In the genomic region with DNA sequence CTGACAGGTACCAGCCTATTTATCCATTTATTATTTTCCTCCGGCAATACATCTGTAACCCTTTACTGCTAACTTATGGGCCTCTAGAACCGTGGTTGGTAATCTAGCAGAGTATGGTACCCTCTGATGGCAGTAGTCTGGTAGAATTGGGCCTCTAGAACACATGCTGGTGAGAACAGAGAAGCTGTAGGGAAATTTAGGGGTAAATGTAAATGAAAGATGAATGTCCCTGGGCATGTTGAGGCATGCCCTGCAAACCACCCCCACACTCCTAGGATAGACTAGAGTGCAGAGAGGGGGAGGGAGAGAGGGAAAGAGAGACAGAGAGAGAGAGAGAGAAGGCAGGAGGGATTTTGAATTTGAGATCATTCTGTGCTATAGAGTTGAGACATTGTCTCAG, we compare ENCODE assay signal across 11 mouse cellular contexts. TPM values are rescaled to one million over a fixed set of nuclear protein-coding genes. Genes with fewer than 3 reads are reported as not detected.
A peak's percentile ranks its signal among the peaks of the same experiment; 100 is the strongest.
DNase-seq lines count a peak whose midpoint lies in the region; ATAC-seq and TF ChIP-seq lines count a peak whose summit lies in the region.
"Had no signal": no experiment of that assay in that cellular context is flagged by ENCODE, and none has a peak within 500 bp of the region (broad histone marks: within the 10 kb centered on the region; RNA-seq: fewer than 3 reads in every experiment).

No protein-coding gene starts in this region.

- WGBS in liver, embryonic 11.5 days = 52% methylated on average over 2 of the region's 2 CpGs
- 23% methylated on average over 2 of the region's 2 CpGs for WGBS in embryonic facial prominence, embryonic 13.5 days
- 52% methylated on average over 2 of the region's 2 CpGs for WGBS in limb, embryonic 10.5 days
- WGBS in neural tube, embryonic 14.5 days = 49% methylated on average over 2 of the region's 2 CpGs
- 59% methylated on average over 2 of the region's 2 CpGs for WGBS in cerebellum, adult 2 months

- no peak for TF ChIP-seq CTCF in cerebellum, adult 2 months (IDR thresholded peaks at IDR 0.05; ENCODE audit: borderline replicate concordance, insufficient read depth, low read depth, low read length)

- no peak for DNase-seq in liver, embryonic 11.5 days (ENCODE audit: low spot score)
- DNase-seq in liver = no peak
- DNase-seq in limb, embryonic 10.5 days (ENCODE audit: low spot score) = no peak
- DNase-seq in gastrocnemius, adult 8-10 months (ENCODE audit: low spot score in 2 of 2) = no peak
- DNase-seq in cerebellum, adult 2 months = no peak
- no peak for DNase-seq in frontal cortex, postnatal 25 days (ENCODE audit: low spot score in 2 of 2)
- DNase-seq: adrenal gland, postnatal 14 days; gastrocnemius, adult 2 months had no signal

- no peak for ATAC-seq in liver, embryonic 11.5 days (replicated peaks; ENCODE audit: low FRiP score)
- no peak for ATAC-seq in embryonic facial prominence, embryonic 13.5 days (ENCODE audit: insufficient number of reproducible peaks, insufficient read depth, low FRiP score, low TSS enrichment, low read depth)
- no peak for ATAC-seq in neural tube, embryonic 14.5 days (ENCODE audit: low read depth)

- H3K9me3 ChIP-seq in liver, embryonic 11.5 days (ENCODE audit: control insufficient read depth, low read length) = no peaks in the 10 kb centered on the region
- H3K9me3 ChIP-seq in embryonic facial prominence, embryonic 13.5 days = no peaks in the 10 kb centered on the region
- H3K9me3 ChIP-seq in limb, embryonic 10.5 days (replicated peaks) = no peaks in the 10 kb centered on the region
- no peaks in the 10 kb centered on the region for H3K9me3 ChIP-seq in neural tube, embryonic 14.5 days (ENCODE audit: control insufficient read depth, low read length)

- H3K9ac ChIP-seq in liver, embryonic 11.5 days (ENCODE audit: low read depth, low read length) = peak overlapping the region; percentile 69
- H3K9ac ChIP-seq in embryonic facial prominence, embryonic 13.5 days = peak overlapping the region; percentile 69
- H3K9ac ChIP-seq in neural tube, embryonic 14.5 days (replicated peaks; ENCODE audit: low read depth, low read length) = no peak overlapping the region

- peak overlapping the region; percentile 86 for H3K4me2 ChIP-seq in liver, embryonic 11.5 days
- peak overlapping the region; percentile 71 for H3K4me2 ChIP-seq in embryonic facial prominence, embryonic 13.5 days
- peak overlapping the region; percentile 48 for H3K4me2 ChIP-seq in neural tube, embryonic 14.5 days (ENCODE audit: low read depth, low read length)

- peak overlapping the region; percentile 55 for H3K4me3 ChIP-seq in liver, embryonic 11.5 days (ENCODE audit: low read depth, low read length)
- H3K4me3 ChIP-seq in embryonic facial prominence, embryonic 13.5 days = peak overlapping the region; percentile 63
- peak overlapping the region; percentile 60 for H3K4me3 ChIP-seq in limb, embryonic 10.5 days
- peak overlapping the region; percentile 51; the same call in 1 of the 2 replicates for H3K4me3 ChIP-seq in neural tube, embryonic 14.5 days (ENCODE audit: low read depth, low read length)
- no peak overlapping the region for H3K4me3 ChIP-seq in cerebellum, adult 2 months (replicated peaks; ENCODE audit: insufficient read depth, low read depth, low read length)

- H3K27ac ChIP-seq in liver, embryonic 11.5 days (ENCODE audit: low read depth, low read length) = no peak overlapping the region
- no peak overlapping the region for H3K27ac ChIP-seq in embryonic facial prominence, embryonic 13.5 days
- peak overlapping the region; percentile 84 for H3K27ac ChIP-seq in limb, embryonic 10.5 days
- H3K27ac ChIP-seq in neural tube, embryonic 14.5 days (ENCODE audit: low read depth, low read length) = no peak overlapping the region
- H3K27ac ChIP-seq in cerebellum, adult 2 months (ENCODE audit: insufficient read depth, low read length) = no peak overlapping the region
- H3K27ac ChIP-seq: gastrocnemius, adult 2 months had no signal

- H3K27me3 ChIP-seq in liver, embryonic 11.5 days (replicated peaks; ENCODE audit: control insufficient read depth, insufficient read depth, low read length) = no peaks in the 10 kb centered on the region
- no peaks in the 10 kb centered on the region for H3K27me3 ChIP-seq in embryonic facial prominence, embryonic 13.5 days
- no peaks in the 10 kb centered on the region for H3K27me3 ChIP-seq in limb, embryonic 10.5 days (ENCODE audit: low read depth, poor library complexity, severe bottlenecking)
- no peaks in the 10 kb centered on the region for H3K27me3 ChIP-seq in neural tube, embryonic 14.5 days (ENCODE audit: control insufficient read depth, insufficient read depth, low read length)
- H3K27me3 ChIP-seq in cerebellum, adult 2 months (ENCODE audit: control insufficient read depth, insufficient read depth, low read length) = no peaks in the 10 kb centered on the region

- no peak for TF ChIP-seq POLR2A in cerebellum, adult 2 months (IDR thresholded peaks at IDR 0.05; ENCODE audit: borderline replicate concordance, insufficient read depth, low read length)

- peaks cover 4% of the 10 kb centered on the region for H3K36me3 ChIP-seq in liver, embryonic 11.5 days (ENCODE audit: control insufficient read depth, insufficient read depth, low read length)
- H3K36me3 ChIP-seq in embryonic facial prominence, embryonic 13.5 days = peaks cover 20% of the 10 kb centered on the region
- peaks cover 33% of the 10 kb centered on the region for H3K36me3 ChIP-seq in limb, embryonic 10.5 days
- no peaks in the 10 kb centered on the region for H3K36me3 ChIP-seq in neural tube, embryonic 14.5 days (ENCODE audit: control insufficient read depth, insufficient read depth, low read length)

- H3K4me1 ChIP-seq in liver, embryonic 11.5 days (replicated peaks; ENCODE audit: control insufficient read depth, insufficient read depth, low read length) = peaks cover 17% of the 10 kb centered on the region
- H3K4me1 ChIP-seq in embryonic facial prominence, embryonic 13.5 days = peaks cover 57% of the 10 kb centered on the region
- H3K4me1 ChIP-seq in limb, embryonic 10.5 days = peaks cover 43% of the 10 kb centered on the region
- no peaks in the 10 kb centered on the region for H3K4me1 ChIP-seq in neural tube, embryonic 14.5 days (ENCODE audit: control insufficient read depth, insufficient read depth, low read length)
- H3K4me1 ChIP-seq in cerebellum, adult 2 months (ENCODE audit: control insufficient read depth, insufficient read depth, low read length) = peaks cover 5% of the 10 kb centered on the region

RNA-seq across cellular contexts. Expression of gene Psrc1, which starts 0.8 kb away (rescaled TPM):
- polyA plus RNA-seq in liver, embryonic 11.5 days (2014; fragmentation: Nextera tagmentation; extraction: Ambion mirVana) = 33.2 and 34.0 TPM in 2 replicates
- polyA plus RNA-seq in embryonic facial prominence, embryonic 13.5 days (2015; fragmentation: Nextera tagmentation; extraction: Ambion mirVana) = 61.4 and 73.1 TPM in 2 replicates
- polyA plus RNA-seq in limb, embryonic 10.5 days (2016; fragmentation: Nextera tagmentation; extraction: Ambion mirVana) = 96.6 and 100 TPM in 2 replicates
- polyA plus RNA-seq in neural tube, embryonic 14.5 days (2014; fragmentation: Nextera tagmentation; extraction: Ambion mirVana) = 3.2 and 3.5 TPM in 2 replicates
- not detected for total RNA-seq in gastrocnemius, adult 8-10 months (2022)
- 0.21 and 0.28 TPM in 2 replicates for polyA plus RNA-seq in cerebellum, adult 2 months (2012; rRNA removed)
- total RNA-seq: gastrocnemius, adult 2 months had no signal

RNA-seq across cellular contexts. Expression of gene Mybphl, which starts 19.7 kb away (rescaled TPM):
- polyA plus RNA-seq in liver, embryonic 11.5 days (2014; fragmentation: Nextera tagmentation; extraction: Ambion mirVana) = 0.47 and 1.2 TPM in 2 replicates
- not detected in 2 replicates for polyA plus RNA-seq in embryonic facial prominence, embryonic 13.5 days (2015; fragmentation: Nextera tagmentation; extraction: Ambion mirVana)
- polyA plus RNA-seq in limb, embryonic 10.5 days (2016; fragmentation: Nextera tagmentation; extraction: Ambion mirVana) = 0.15 TPM in 1 of 2 replicates, not detected in the other
- 0.48 TPM in 1 of 2 replicates, not detected in the other for polyA plus RNA-seq in neural tube, embryonic 14.5 days (2014; fragmentation: Nextera tagmentation; extraction: Ambion mirVana)
- total RNA-seq in gastrocnemius, adult 8-10 months (2022) = not detected
- 0.16 TPM in 1 of 2 replicates, not detected in the other for polyA plus RNA-seq in cerebellum, adult 2 months (2012; rRNA removed)
- total RNA-seq: adrenal gland, postnatal 14 days; gastrocnemius, adult 2 months; megakaryocyte progenitor cell, adult 5-6 weeks had no signal

RNA-seq across cellular contexts. Expression of gene Celsr2, which starts 30.9 kb away (rescaled TPM):
- 2.4 and 2.5 TPM in 2 replicates for polyA plus RNA-seq in liver, embryonic 11.5 days (2014; fragmentation: Nextera tagmentation; extraction: Ambion mirVana)
- 9.8 and 11.5 TPM in 2 replicates for polyA plus RNA-seq in embryonic facial prominence, embryonic 13.5 days (2015; fragmentation: Nextera tagmentation; extraction: Ambion mirVana)
- polyA plus RNA-seq in limb, embryonic 10.5 days (2016; fragmentation: Nextera tagmentation; extraction: Ambion mirVana) = 4.0 and 4.4 TPM in 2 replicates
- 50.4 and 56.7 TPM in 2 replicates for polyA plus RNA-seq in neural tube, embryonic 14.5 days (2014; fragmentation: Nextera tagmentation; extraction: Ambion mirVana)
- total RNA-seq in gastrocnemius, adult 8-10 months (2022) = 10 to 100 TPM in 2 of 4 experiments, 1 to 10 TPM in 2; 8.9 to 12.5 (median 9.6) TPM
- 57.4 and 58.2 TPM in 2 replicates for polyA plus RNA-seq in cerebellum, adult 2 months (2012; rRNA removed)
